Mouse (Mus musculus): ENCODE data around the gene Klhl5.

Klhl5 gene

DNA sequence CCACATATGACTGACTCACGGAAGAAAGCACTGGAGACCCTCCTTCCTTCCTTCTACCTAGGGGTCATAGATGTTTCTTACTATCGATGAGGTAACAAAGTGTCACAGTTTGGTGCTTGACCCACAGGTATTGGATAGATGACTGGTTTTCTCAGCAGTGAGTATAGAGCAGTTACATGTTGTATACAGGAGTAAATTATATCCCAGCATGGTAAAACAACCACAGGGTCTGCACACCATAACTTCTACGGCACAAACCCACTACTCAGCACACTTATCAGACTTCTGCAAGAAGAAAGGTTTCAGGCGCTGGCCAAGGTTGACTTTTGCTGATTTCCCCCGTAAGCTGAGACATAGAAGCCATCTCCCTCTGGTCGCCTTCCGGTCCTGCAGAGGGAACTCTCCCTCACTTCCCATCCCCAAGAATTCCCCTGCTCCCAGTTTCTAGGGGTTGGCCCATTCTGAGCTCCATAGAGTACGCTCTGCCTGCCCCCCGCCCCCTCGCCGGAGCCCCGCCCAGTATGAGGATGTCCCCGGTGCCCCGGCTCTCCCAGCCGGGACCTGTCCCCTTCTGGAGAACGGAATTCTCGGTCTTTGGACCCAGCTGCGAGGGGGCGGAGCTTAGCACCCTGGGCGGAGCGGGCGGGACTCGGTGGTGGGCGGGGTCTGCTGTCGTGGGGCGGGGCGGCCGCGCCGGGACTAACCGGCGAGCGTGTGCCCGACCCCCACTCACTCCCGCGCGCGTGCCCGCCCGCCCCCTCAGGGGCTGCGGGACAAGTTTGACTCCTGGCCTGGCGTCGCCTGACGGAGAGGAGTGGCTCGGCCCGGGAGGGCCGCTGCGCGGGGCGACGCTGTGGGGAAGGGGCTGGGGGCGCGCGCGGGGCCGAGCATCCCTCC lies at the start of gene Klhl5:
Gene Klhl5 (plus strand): TSS at position 664 of the 897 bp plus-strand sequence.
- DNase-seq (ENCODE audit: low spot score in 2 of 2) = peak; percentile 77 to 91

DNA sequence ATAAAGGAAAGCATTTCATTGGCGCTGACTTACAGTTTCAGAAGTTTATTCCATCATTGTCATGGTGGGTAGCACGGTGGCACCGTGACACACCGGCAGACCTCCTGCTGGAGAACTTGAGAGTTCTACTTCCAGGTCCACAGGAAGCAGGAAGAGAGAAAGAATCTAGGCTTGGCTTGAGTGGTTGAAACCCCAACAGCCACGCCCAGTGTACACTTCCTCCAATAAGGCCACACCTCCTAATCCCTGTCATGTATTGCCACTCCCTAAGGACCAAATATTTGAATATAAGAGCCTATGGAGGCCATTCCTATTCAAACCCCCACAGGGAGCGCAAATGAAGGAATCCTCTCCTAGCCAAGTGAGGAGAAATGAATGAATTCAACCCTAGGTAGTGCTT lies 49.7 kb upstream of the Klhl5 start:
- DNase-seq (ENCODE audit: low spot score in 2 of 2) = no peak

DNA sequence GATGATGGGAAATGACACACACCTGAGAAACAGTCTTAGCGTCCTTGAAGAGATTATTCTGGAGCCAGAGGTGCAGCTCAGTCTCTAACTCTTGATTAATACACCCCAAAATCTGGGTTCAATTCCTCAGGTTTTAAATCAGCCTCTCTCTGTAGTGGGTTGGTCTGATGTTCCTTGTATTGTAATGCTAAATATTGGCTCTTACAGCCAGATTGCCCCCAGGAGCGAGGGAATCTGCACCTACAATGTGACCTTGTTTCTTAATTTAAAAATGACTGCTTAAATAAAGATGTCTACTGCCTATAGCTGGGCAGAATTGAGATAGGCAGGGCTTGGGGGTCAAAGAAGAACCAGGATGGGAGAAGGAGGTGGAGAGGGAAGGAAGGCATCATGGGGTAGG lies 47.5 kb upstream of the Klhl5 start:
- DNase-seq (ENCODE audit: low spot score in 2 of 2) = no peak

DNA sequence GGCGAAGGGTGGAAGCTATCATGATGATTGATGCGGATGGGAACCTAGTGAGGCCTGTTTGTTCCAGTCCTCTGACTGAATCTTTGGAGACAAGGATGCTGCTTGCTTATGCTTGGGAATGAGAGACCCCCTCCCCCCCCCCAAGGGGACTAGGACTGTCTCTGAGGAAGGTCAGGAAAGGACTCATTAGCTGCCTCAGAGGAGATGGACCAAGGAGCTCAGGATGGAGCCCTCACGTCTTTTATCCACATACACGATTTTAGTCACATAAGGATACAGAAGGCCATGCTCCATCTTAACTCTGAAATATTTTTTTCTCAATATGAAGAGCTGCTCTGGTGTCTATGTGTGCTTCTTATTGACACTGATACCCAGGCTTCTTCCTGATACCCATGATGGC lies 45.1 kb upstream of the Klhl5 start:
- no peak for DNase-seq (ENCODE audit: low spot score in 2 of 2)

DNA sequence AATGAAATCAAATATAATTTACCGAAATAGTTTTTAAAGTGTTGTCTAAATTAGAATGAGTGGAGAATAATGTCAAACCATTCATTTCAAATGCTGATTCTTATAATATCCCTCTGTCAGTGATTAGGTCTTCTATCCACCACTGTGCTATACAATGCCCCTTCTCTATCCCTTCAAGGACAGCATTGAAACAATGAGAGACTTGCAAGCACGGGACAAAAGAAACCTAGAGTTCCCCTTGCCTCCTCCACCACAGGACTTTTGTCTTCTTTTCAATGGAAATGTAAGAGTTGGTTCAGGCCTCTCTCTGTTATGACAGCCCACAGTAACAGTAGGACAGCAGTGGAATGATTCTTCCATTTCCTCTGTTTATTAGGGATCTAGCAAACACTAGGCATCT lies 44.1 kb upstream of the Klhl5 start:
- no peak for DNase-seq (ENCODE audit: low spot score in 2 of 2)

DNA sequence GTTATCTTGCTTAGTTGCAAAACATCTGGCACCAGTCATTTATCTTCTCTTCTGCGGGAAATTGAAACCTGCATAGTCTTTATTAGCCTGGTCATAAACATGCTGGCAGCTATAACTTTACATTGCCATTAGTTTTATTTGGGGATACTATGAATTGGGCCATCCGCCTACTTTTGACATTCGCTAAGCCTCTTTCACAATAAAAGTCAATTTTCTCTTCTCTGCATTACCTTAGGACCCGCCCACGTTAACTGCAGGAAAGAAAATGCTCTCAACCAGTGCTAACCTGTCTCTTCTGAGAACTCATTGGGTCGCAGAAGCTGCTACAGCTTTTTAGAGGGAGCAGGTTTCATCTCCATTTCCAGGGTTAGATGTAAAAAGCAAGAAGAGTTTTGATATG lies 39.2 kb upstream of the Klhl5 start:
- no peak for DNase-seq (ENCODE audit: low spot score in 2 of 2)

DNA sequence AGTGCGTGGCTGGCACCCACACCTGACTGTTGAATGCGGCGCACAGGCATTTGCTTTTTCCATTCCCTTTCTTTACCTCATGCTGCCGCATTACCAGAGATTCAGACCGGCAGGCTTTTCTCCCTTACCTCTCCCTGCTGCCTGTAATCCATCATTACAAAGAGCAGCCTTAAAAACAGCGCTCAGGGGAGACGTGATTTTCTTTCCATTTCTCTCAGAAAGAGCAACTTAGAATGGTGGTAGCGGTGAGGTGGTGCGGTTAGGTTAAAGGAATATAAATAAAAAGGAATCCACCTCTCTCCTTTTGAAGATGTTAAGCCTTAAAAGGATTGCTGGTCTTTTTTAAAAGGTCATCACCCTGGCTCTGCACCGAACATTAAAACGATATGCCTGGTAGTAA lies 37.5 kb upstream of the Klhl5 start:
- no peak for DNase-seq (ENCODE audit: low spot score in 2 of 2)

DNA sequence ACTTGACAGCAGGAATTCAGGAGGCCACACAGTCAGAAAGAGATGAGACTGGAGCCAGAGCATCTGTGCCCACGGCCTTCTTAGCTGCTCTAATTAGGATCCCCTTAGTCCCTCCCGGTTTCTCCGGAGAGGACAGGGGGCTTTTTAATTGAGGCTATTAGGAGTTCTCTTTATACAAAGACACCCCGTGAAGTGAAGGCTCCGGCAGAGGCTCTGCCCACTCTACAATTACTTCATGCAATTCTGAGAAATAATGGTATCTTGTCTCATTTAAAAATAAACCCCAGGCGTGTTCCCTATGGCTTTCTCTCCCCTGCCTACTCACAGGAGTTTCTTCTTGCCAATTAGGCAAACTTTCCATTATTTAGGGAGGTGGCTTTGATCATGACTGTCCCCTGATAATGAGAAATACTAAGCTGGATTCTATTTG lies 35.6 kb upstream of the Klhl5 start:
- DNase-seq (ENCODE audit: low spot score in 2 of 2) = no peak

DNA sequence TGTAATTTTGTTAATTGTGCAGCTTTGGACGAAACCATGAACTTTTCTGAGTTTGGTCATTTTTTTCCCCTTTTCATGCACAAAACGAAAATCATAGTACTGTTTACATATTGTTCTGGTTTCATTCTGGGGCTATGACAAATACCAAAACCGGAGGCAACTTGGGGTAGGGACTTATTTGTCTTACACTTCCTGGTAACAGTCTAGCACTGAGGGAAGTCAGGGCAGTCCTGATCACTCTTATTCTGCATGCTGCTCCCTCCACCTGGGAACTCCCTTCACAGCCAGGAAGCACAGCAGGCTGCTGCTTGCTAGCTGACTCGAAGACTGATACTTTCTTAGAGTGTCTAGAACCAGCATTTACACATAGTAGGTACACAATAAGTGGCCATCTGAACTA lies 34.1 kb upstream of the Klhl5 start:
- no peak for DNase-seq (ENCODE audit: low spot score in 2 of 2)

DNA sequence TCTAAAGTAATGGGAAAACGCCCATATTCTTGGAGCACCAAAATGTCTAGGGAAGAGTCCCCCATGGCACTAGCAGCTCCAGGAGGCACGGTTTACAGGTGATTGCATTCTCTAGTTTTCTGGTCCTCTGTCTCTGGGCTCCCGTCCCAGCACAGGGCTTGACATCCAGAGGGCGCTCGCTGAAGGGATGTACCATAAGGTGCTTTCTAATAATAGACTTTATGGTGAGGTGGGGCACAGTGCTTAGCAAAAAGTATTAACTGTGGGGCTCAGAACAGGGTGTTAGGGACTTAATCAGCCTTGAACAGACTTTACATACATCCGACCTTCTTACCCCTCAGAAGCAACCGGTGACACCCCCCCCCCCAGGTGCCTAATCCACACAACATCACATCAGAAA lies 32.6 kb upstream of the Klhl5 start:
- no peak for DNase-seq (ENCODE audit: low spot score in 2 of 2)

DNA sequence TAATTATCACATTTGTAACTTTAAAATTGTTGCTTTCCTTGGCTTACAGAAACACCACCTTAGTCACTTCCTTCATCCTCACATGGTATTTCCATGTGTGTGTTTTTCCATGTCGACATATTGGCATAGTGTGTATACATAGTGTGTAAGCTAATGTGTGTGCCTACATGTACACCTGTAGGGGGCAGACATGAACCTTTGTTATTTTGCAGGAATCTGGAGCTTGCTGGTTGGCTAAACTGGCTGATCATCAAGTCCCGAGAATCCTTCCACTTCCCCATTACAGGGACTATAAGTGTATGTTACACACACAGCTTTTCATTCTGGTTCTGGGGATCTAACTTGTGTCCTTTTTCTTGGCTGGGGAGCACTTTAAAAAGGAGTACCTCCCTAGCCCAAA lies 31.3 kb upstream of the Klhl5 start:
- no peak for DNase-seq (ENCODE audit: low spot score in 2 of 2)

DNA sequence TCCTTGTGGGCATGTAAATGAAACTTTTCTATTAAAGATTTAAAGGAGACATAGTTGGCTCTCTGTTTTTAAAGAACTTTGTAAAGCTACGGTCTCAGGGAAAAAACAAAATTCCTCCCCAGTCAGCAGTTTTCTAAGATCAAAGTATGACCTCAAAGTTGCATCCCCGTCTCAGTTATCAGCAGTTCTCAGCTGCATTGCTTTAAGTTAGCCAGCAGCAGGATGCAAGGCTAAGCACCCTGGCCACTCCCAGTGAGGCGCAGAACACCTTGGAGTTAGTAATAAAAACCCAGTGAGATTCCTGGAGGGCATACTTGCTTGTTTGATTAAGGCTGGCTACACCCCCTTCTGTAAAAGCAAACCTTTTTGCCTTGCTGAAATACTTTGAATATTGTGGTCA lies 30.6 kb upstream of the Klhl5 start:
- DNase-seq (ENCODE audit: low spot score in 2 of 2) = no peak

DNA sequence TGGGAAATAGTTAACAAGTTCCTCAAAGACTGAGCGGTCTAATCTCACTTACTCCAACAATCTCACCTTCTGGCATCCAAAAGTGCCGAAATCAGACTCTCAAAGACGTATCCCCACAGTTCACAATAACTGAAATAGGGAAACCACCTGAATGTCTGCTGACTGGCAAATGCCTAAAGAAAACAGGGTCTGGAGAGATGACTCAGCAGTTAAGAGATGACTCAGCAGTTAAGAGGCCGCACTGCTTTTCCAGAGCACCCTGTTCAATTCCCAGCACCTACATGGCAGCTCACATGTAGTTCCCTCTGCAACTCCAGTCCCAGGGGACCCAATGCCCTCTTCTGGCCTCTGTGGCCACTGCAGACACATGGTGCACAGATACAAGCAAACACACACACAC lies 29.3 kb upstream of the Klhl5 start:
- no peak for DNase-seq (ENCODE audit: low spot score in 2 of 2)

DNA sequence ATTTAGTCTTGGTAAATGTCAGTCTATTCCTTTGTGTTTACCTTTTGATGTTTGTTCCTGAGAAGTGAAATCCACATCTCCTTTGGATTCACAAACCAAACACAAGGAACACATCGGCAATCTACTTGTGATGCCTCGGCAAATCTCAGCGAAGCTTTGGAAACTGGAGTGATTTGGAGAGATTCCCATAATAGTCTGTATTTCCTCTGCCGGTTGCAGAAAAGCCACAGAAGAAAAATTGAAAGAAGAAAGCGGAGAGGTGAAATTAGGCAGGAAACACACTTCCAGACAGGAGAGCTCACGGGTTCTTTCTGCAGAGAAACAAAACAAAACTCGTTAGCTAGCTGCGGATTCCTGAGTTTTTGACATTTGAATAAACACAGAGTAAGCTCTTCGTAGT lies 27.5 kb upstream of the Klhl5 start:
- DNase-seq (ENCODE audit: low spot score in 2 of 2) = no peak

DNA sequence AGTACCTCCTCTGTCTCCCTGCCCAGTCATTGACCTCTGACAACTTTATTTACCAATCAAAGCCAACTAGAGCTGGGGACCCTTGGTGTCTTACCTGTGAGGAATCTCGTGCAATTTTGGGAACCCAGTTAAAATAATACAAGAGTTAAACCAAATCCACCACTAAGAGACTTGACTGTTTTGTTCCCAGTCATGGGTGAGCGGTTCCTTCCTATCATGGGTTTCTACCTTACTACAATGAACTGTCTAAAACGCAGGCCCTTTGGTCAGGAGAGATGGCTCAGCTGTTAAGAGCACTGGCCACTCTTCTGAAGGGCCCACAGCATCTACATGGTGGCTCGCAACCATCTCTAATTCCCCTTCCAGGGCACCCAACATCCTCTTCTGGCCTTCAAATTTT lies 25.5 kb upstream of the Klhl5 start:
- DNase-seq (ENCODE audit: low spot score in 2 of 2) = no peak

DNA sequence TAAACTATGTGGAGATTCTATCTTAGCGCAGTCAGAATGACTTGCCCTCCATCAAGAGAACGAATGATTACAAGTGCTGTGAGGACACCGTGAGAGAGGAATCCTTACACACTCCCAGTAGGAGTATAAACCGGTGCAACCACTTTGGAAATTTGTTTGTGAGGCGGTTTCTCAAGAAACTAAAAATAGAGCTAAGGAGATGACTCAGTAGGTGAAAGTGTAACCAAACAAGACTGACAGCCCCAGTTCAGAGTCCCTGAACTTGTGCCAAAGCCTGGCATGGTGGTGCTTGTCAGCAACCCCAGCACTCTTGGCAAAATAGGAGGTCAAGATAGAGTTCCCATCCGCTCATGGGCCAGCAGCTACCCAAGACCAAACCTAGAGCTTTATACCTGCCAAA lies 20.8 kb upstream of the Klhl5 start:
- DNase-seq (ENCODE audit: low spot score in 2 of 2) = no peak

DNA sequence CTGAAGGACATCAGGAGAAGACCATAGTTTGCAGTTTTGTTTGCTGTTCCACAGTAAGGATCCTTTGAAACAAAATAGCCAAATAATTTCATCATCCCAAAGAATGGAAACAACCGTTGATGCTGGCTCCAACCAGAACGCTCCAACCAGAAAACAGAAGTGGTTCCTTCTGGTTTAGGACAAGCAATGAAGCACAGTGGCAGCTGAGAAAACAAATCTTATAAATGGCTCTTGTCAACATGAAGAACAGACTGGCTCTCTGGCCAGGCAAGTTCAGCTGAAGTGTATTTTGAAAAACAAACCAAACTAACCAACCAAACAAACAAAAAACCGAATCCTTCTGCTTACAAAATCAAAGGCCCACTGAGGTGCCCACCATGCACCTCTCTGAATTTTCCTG lies 17.6 kb upstream of the Klhl5 start:
- no peak for DNase-seq (ENCODE audit: low spot score in 2 of 2)

DNA sequence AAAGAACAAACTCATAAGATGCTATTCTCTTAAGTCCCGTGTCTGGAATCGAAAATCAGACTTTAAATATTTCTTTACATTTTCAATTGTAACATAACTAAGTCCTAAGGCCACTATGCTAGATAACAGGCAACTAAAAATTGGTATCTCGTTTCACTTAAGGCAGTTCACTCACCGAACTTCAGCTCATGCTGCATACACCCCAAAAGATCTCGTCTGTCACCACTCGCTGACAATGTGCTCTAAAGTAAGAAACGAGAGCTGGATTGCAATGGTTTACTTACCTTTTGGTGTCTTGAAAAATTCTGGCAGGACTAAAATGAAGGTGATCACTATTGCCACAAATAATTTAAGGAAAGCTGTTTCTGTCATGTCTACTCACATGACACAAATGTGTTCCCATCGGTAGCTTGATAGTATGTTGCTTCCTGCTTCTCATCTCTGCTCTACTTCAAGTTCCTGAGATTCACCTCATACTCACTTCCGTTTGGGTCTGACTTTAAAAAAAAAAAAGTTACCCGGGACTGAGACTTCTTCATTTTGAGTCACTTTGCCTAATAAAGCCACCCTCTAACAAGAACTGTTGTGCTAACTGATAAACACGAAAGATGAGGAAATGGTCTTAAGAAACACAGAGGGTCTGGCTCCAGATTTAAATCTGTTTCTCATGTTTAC lies 16.0 kb upstream of the Klhl5 start:
- DNase-seq (ENCODE audit: low spot score in 2 of 2) = no peak

DNA sequence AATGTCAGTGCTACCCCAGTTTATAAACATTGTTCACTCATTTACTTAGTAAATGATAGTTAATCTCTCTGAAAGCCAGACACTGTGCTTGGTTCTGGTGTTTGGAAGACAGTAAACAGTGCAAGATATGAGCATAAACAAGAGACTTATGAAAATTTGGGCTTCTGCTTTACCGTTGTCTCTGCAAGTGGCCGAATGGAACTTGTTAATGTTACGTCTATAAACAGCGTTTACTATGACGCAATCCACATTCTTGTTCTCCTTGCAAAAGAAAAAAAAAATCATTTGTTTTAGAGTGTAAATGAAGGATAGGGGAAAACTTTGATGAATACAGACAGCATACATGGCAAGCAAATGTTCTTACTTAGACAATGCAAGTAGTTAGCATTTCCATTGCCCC lies 15.4 kb upstream of the Klhl5 start, which contains the start of gene Tmem156:
Gene Tmem156 (minus strand): TSS at position 212 of the 400 bp plus-strand sequence.
- DNase-seq (ENCODE audit: low spot score in 2 of 2) = no peak

DNA sequence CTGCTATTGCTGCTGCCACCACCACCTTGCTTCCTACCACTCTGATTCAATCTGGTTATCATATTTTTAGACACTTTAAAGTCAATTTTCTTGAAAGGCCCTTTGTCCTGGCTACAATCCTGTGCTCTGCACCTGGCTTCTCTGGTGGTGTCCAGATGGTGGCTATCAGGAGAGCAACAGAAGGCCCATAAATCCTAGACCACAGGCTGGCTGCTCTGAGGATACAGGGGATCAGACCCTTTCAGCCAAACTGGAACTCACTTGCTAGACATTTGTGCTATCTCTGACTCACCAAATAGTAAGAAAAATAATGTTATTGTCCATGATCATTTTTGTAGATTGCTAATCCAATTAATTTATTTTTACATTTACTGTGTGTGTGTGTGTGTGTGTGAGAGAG lies 13.6 kb upstream of the Klhl5 start:
- no peak for DNase-seq (ENCODE audit: low spot score in 2 of 2)

DNA sequence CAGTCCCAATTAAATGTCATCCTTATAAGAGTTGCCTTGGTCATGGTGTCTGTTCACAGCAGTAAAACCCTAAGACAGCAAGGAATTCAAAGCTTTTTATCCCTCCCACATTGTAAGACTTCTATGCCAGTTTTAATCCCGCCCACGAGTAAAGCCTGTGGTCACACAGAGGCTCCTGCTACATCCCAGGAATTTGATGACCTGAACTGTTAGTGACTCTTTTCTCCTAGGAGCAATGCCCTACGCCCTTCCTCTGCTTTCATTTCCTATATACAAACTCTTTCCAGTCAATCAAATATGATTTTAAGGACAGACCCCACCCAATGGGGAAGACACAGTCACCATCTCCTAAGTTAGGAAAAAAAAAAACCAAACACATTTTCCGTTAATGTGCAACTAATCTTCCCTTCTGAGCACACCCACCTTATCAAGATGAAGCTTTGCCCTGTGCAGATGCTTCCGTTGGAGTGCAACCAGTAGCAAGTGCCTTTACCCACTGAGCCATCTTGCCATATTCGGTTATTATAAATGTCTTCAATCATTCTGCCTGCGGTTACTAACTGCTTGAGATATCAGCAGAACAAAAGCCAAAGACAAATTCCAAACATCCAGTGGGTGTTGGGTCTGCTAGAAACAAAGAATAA lies 12.3 kb upstream of the Klhl5 start:
- no peak for DNase-seq (ENCODE audit: low spot score in 2 of 2)

DNA sequence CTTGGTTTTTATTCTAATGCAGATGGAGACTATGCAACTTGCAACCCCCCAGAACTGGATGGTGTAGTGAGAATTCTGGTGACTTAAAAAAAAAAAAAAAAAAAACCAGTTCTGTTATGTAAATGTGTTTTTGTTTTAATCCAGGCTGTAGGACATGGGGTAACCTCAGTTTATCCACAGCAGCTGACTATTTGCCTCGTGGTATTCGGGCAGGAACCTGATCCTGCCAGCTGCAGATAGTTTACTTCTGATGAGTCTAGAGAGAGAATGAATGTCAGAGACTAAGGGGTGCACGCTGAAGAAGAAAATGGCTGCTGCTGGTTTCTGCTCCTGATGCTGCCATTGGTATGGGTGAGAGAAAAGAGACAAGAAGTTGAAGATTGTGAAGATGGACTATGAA lies 11.3 kb upstream of the Klhl5 start:
- no peak for DNase-seq (ENCODE audit: low spot score in 2 of 2)

DNA sequence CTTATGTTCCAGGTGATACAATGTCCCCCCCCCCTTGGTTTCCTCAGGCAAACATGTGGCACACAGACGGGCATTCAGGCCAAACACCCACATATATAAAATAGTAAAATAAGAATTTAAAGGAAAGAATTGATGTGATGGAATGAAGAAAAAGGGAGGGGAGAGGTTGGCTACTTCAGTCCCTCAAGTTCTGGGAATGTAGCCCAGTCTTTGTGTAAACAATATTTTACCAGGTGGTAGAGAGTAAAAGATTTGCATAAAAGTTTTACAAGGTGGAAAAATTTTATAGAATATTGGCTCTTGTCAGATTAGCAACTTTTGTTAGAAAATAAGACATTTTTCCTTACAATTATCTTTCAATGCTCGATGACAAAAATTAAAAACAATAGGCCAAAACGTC lies 10.5 kb upstream of the Klhl5 start:
- no peak for DNase-seq (ENCODE audit: low spot score in 2 of 2)

Measured in cerebellum, postnatal 4 days (tissue).